8 mouse cellular contexts compared by ENCODE assay signal in genomic region chr5:53268095-53268692, GRCm38 (mm10). TPM values are rescaled to one million over a fixed set of nuclear protein-coding genes. Genes with fewer than 3 reads are reported as not detected.
DNase-seq lines count a peak whose midpoint lies in the region; ATAC-seq lines count a peak whose summit lies in the region.

No protein-coding gene starts in this region.

- 0 out of 2 replicates have a peak overlapping the region, but pooled peaks have one; percentile 5 for H3K9ac ChIP-seq in lung, embryonic 16.5 days (ENCODE audit: low read length)
- peak overlapping the region; percentile 31; the same call in 1 of the 2 replicates for H3K9ac ChIP-seq in liver, embryonic 13.5 days

- 65% methylated on average over 6 of the region's 6 CpGs for WGBS in lung, embryonic 16.5 days
- WGBS in heart, embryonic 10.5 days = 77% methylated on average over 6 of the region's 6 CpGs
- WGBS in liver, embryonic 13.5 days (ENCODE audit: insufficient replicate concordance) = 70% methylated on average over 6 of the region's 6 CpGs

- peaks cover 7% of the 10 kb centered on the region for H3K4me1 ChIP-seq in lung, embryonic 16.5 days (replicated peaks; ENCODE audit: control insufficient read depth, insufficient read depth, low read length)
- H3K4me1 ChIP-seq in brown adipose tissue, adult 24 weeks (ENCODE audit: control insufficient read depth, insufficient read depth, insufficient read length, low read length) = peaks cover 13% of the 10 kb centered on the region; the same call in 1 of the 2 replicates
- H3K4me1 ChIP-seq in heart, embryonic 10.5 days = peaks cover 48% of the 10 kb centered on the region
- H3K4me1 ChIP-seq in liver, embryonic 13.5 days (replicated peaks) = peaks cover 47% of the 10 kb centered on the region

- ATAC-seq in lung, embryonic 16.5 days (ENCODE audit: low read depth) = no peak
- no peak for ATAC-seq in liver, embryonic 13.5 days (ENCODE audit: low read depth)

- H3K4me3 ChIP-seq in lung, embryonic 16.5 days (ENCODE audit: low read length) = no peak overlapping the region
- H3K4me3 ChIP-seq in brown adipose tissue, adult 24 weeks (ENCODE audit: insufficient read depth, low read depth, low read length) = peak overlapping the region; percentile 96; the same call in 1 of the 2 replicates
- peak overlapping the region; percentile 80; the same call in 1 of the 2 replicates for H3K4me3 ChIP-seq in heart, embryonic 10.5 days
- peak overlapping the region; percentile 82 for H3K4me3 ChIP-seq in liver, embryonic 13.5 days (replicated peaks)

- H3K36me3 ChIP-seq in lung, embryonic 16.5 days (ENCODE audit: control insufficient read depth, insufficient read depth, low read length) = no peaks in the 10 kb centered on the region
- peaks cover 5% of the 10 kb centered on the region; the same call in 1 of the 2 replicates for H3K36me3 ChIP-seq in heart, embryonic 10.5 days
- H3K36me3 ChIP-seq in liver, embryonic 13.5 days = 0 out of 2 replicates have a peak, but pooled peaks cover 5% of the 10 kb centered on the region

- no peak for DNase-seq in lung, postnatal 25 days (ENCODE audit: low spot score)
- no peak for DNase-seq in heart, embryonic 10.5 days (ENCODE audit: low spot score)
- no peak for DNase-seq in liver, embryonic 13.5 days
- DNase-seq in right cerebral cortex, postnatal 4 days = no peak
- DNase-seq in ovary, postnatal 10 days (ENCODE audit: low spot score) = no peak
- DNase-seq in layer of hippocampus, adult 9-10 months (ENCODE audit: low spot score) = no peak

- 0 out of 2 replicates have a peak overlapping the region, but pooled peaks have one; percentile 7 for H3K27ac ChIP-seq in lung, embryonic 16.5 days (ENCODE audit: low read length)
- no peak overlapping the region for H3K27ac ChIP-seq in brown adipose tissue, adult 24 weeks (replicated peaks; ENCODE audit: low read depth, low read length)
- peak overlapping the region; percentile 22; the same call in 1 of the 2 replicates for H3K27ac ChIP-seq in heart, embryonic 10.5 days
- H3K27ac ChIP-seq in liver, embryonic 13.5 days = no peak overlapping the region; the same call in 1 of the 2 replicates

- H3K27me3 ChIP-seq in lung, embryonic 16.5 days (ENCODE audit: control insufficient read depth, insufficient read depth, low read depth, low read length) = no peaks in the 10 kb centered on the region
- H3K27me3 ChIP-seq in heart, embryonic 10.5 days (ENCODE audit: insufficient read depth, poor library complexity, severe bottlenecking) = no peaks in the 10 kb centered on the region
- no peaks in the 10 kb centered on the region for H3K27me3 ChIP-seq in liver, embryonic 13.5 days

- peak overlapping the region; percentile 73; the same call in 1 of the 2 replicates for H3K4me2 ChIP-seq in lung, embryonic 16.5 days (ENCODE audit: low read depth, low read length)
- peak overlapping the region; percentile 81 for H3K4me2 ChIP-seq in liver, embryonic 13.5 days

- H3K9me3 ChIP-seq in lung, embryonic 16.5 days (ENCODE audit: control insufficient read depth, low read length) = no peaks in the 10 kb centered on the region
- H3K9me3 ChIP-seq in heart, embryonic 10.5 days = no peaks in the 10 kb centered on the region
- no peaks in the 10 kb centered on the region for H3K9me3 ChIP-seq in liver, embryonic 13.5 days (replicated peaks)

RNA-seq across cellular contexts. Expression of gene Smim20, which starts 1.3 kb away (rescaled TPM):
- polyA plus RNA-seq in lung, embryonic 16.5 days (2015; fragmentation: Nextera tagmentation; extraction: Ambion mirVana) = 86.5 and 92.7 TPM in 2 replicates
- polyA plus RNA-seq in brown adipose tissue, adult 24 weeks (2012; ENCODE audit: insufficient read depth, insufficient read length, missing spikeins) = 155 TPM in 2 replicates
- 104 and 164 TPM in 2 replicates for polyA plus RNA-seq in heart, embryonic 10.5 days (2016; fragmentation: Nextera tagmentation; extraction: Ambion mirVana)
- 42.8 and 47.9 TPM in 2 replicates for polyA plus RNA-seq in liver, embryonic 13.5 days (2015; fragmentation: Nextera tagmentation; extraction: Ambion mirVana)

RNA-seq across cellular contexts. Expression of gene Sel1l3, which starts 54.5 kb away (rescaled TPM):
- 5.0 and 5.8 TPM in 2 replicates for polyA plus RNA-seq in lung, embryonic 16.5 days (2015; fragmentation: Nextera tagmentation; extraction: Ambion mirVana)
- polyA plus RNA-seq in brown adipose tissue, adult 24 weeks (2012; ENCODE audit: insufficient read depth, insufficient read length, missing spikeins) = 0.25 and 0.48 TPM in 2 replicates
- polyA plus RNA-seq in heart, embryonic 10.5 days (2016; fragmentation: Nextera tagmentation; extraction: Ambion mirVana) = 1.7 and 1.9 TPM in 2 replicates
- 0.05 and 0.15 TPM in 2 replicates for polyA plus RNA-seq in liver, embryonic 13.5 days (2015; fragmentation: Nextera tagmentation; extraction: Ambion mirVana)

Comparison
In these comparisons a context has a peak if more than half of its experiments do, and no peak if none do; other contexts are left out.
1. H3K27ac ChIP-seq: peak in lung, embryonic 16.5 days (single experiment) and heart, embryonic 10.5 days (single experiment); none in brown adipose tissue, adult 24 weeks (single experiment) and liver, embryonic 13.5 days (single experiment).